Mouse (Mus musculus): ENCODE results near the gene Foxc2.
A peak's percentile ranks its signal among the peaks of the same experiment; 100 is the strongest.

The Foxc2 gene

GRCm38 (mm10) chr8:121086004-121086900 lies 29.7 kb upstream of the Foxc2 start:
- DNase-seq (ENCODE audit: low spot score) = no peak

GRCm38 (mm10) chr8:121088281-121088680 lies 27.7 kb upstream of the Foxc2 start:
- DNase-seq (ENCODE audit: low spot score) = no peak

DNA sequence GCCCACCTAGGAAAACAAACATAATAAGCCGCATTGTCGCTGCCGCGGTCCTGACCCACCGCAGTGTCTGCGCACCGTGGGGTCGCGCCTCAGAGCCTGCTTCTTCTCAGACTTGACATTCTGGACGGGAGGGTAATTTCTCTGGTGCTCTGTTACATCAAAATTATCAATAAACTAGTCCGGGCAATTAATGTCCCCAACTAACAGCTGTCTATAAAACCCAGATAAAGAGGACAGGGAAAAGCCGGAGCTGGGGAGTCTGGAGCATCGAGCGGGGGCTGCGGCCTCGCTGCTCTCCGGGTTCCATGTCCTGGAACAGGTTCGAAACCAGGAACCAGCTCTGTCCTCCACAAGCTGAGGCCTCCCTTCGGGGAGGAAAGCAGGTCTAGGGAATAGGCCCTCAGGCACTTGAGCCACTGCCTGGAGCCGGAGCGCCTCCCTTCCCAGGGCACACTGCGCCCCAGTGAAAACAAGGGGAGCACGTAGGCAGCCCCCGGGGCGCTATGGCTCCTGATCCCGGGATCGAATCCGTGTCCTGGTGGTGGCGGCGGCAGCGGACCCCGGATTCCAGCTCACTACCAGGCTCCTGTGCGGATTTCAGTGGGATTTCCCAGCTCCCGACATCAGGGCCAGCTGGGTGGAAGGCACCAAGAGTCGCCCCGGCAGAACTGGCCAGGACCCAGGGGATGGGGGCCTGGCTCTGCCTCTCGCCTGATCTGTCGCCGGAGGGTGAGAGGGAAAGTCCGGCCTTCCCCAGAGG lies 26.9 kb upstream of the Foxc2 start:
- DNase-seq (ENCODE audit: low spot score) = no peak

- no peak for DNase-seq (ENCODE audit: low spot score)
These were observed 26.2 kb upstream of the Foxc2 start for GRCm38 (mm10) chr8:121089631-121090380.

DNA sequence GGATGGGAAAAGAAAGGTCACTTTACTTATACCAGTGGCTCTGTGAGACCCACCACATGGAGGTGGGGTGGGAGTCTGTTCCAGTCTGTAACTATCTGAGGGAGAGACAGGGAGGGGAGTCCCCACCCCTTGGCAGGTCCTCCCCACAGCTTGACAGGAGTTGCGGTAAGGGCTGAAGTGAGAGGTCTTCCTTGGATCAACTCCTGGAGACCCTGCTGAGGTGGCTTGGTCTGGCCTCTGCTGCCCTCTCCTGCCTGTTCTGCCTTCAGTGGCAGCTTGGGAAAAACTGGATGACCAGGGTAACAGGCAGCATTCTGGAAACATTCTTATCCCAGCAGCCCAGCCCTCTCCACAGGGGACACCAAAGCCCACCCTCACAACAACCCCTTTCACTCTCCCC lies 25.3 kb upstream of the Foxc2 start:
- DNase-seq (ENCODE audit: low spot score) = no peak

- no peak for DNase-seq (ENCODE audit: low spot score)
These were observed 23.8 kb upstream of the Foxc2 start for GRCm38 (mm10) chr8:121092141-121092540.

- DNase-seq (ENCODE audit: low spot score) = peak; percentile 77
These were observed 23.3 kb upstream of the Foxc2 start for GRCm38 (mm10) chr8:121092627-121093026.

GRCm38 (mm10) chr8:121093496-121093895 lies 22.5 kb upstream of the Foxc2 start:
- no peak for DNase-seq (ENCODE audit: low spot score)

DNA sequence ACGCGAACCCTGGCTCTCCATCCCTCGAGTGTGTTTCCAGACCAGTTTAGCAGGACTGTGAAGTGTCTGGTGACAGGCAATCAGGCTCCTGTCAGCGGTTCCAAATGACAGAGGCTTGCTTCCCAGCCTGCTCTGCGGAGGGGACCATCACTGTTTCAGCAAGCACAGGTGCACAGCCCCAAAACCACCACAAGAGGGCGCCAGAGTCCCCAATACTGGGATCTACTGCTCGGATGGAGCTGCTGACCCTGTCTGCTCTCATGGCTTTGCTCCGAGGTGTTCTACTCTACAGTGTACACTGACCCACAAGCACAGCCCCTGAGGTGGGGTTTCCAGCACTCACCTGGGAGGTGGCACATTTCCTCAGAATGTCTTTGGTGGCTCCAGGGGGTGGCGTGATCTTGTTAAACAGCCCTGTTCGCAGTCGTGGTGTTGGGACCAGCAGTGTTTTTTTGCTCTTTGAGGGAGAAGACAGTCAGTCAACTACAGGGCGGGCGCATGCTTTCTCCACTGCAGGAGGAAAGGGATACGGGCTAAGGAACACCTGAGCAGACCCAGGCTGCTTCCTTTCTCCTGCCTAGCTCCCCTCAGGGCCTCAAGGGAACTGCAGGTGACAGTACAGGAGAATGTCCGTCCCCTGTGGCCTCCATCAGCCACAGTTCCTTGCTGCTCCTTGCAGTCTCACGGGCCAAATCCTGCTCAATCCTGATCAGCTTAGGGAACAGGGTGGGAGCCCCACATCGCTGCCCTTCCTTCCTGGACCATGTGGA lies 11.7 kb upstream of the Foxc2 start:
- no peak for DNase-seq (ENCODE audit: low spot score)

- DNase-seq (ENCODE audit: low spot score) = peak; percentile 95
These were observed 8.0 kb upstream of the Foxc2 start, which contains the start of gene Mthfsd for GRCm38 (mm10) chr8:121107668-121108656. Mthfsd (minus strand) TSS chr8:121108392.

DNA sequence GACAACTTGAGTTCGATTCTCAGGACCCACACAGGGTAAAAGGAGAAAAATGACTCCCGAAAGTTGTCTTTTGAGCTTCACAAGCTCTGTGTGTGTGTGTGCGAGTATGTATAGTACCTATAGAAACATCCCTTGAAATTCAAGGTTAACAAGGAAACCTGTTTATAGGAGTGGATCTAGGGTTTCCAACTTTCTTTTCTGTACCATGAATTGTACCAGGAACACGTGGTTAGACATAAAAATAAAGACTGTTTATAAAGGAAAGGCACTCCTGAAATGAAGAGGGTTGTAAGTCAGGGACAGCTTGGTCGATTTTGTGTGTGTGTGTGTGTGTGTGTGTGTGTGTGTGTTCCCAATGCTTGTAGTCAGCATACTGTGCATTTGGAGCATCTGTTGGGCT lies 7.3 kb upstream of the Foxc2 start:
- no peak for DNase-seq (ENCODE audit: low spot score)

GRCm38 (mm10) chr8:121111145-121111907 lies 4.6 kb upstream of the Foxc2 start:
- no peak for DNase-seq (ENCODE audit: low spot score)

- peak; percentile 87 for DNase-seq (ENCODE audit: low spot score)
These were observed 2.7 kb upstream of the Foxc2 start for GRCm38 (mm10) chr8:121113261-121113660.

GRCm38 (mm10) chr8:121115136-121115535 lies 835 bp upstream of the Foxc2 start:
- no peak for DNase-seq (ENCODE audit: low spot score)

GRCm38 (mm10) chr8:121116591-121117185 lies 717 bp downstream of the Foxc2 start:
- DNase-seq (ENCODE audit: low spot score) = no peak

- DNase-seq (ENCODE audit: low spot score) = no peak
These were observed 1.2 kb downstream of the Foxc2 start for GRCm38 (mm10) chr8:121117186-121117651.

- DNase-seq (ENCODE audit: low spot score) = no peak
These were observed 1.9 kb downstream of the Foxc2 start for GRCm38 (mm10) chr8:121117906-121118305.

- no peak for DNase-seq (ENCODE audit: low spot score)
These were observed 2.9 kb downstream of the Foxc2 start for GRCm38 (mm10) chr8:121118634-121119420.

Measured in yolk sac, embryonic 10.5 days (tissue).